Mouse (Mus musculus): ENCODE results near the gene Bahd1. TPM values are rescaled to one million over a fixed set of nuclear protein-coding genes. Genes with fewer than 3 reads are reported as not detected.

Gene Bahd1
- polyA plus RNA-seq, 1 experiment, result 12.8 TPM

DNA sequence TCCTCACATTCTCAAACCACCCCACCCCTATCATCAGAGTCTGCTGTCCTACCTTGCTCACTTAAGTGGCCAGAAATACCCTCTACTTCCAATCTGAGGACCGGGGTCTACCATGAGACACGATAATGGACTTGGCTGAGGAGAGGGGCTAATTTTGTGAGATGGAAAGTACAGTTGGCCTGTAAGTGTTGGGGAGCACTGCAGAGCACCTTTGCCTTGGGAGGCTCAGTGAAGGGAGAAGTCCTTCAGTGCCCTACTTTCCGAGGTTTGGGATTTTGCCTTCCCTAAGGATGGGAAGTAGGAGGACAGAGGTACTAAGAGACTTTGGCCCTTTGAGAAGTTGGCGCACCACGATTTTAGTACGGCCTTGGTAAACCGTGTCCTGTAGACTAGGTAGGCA lies 871 bp upstream of the Bahd1 start:
- H3K4me1 ChIP-seq (ENCODE audit: control insufficient read depth, insufficient read depth, low read length), result peaks cover 44% of the 10 kb centered on the region
- no peaks in the 10 kb centered on the region for H3K36me3 ChIP-seq (ENCODE audit: control insufficient read depth, insufficient read depth, low read length)
- H3K4me3 ChIP-seq (ENCODE audit: control insufficient read depth, low read depth, low read length), result no peak overlapping the region
- H3K27me3 ChIP-seq (ENCODE audit: control insufficient read depth, insufficient read depth, low read length), result no peaks in the 10 kb centered on the region
- no peak overlapping the region; the same call in 1 of the 2 replicates for H3K27ac ChIP-seq (ENCODE audit: control insufficient read depth, insufficient read depth, low read depth, low read length)
- TF ChIP-seq POLR2A (IDR thresholded peaks at IDR 0.05; ENCODE audit: control insufficient read depth, low read depth, low read length) (no peak), CTCF (IDR thresholded peaks at IDR 0.05; ENCODE audit: control insufficient read depth, insufficient read depth, insufficient replicate concordance, low read depth, low read length) (no peak)

DNA sequence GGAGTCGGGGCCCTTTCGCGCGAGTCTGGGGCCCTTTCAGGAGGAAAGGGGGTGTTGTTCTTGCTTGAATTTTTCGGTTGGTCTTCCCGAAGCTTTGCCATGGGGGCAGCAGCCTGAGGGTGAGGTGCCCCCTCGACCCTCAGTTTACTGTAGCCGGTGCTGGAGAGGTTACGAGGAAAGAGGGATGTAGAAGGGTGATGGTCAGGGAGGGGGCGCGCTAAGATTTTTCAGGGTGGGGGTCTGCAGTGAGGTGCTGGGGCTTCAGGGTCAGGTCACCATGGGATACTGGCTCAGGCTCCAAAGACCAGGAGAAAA lies 606 bp downstream of the Bahd1 start:
- H3K27me3 ChIP-seq (ENCODE audit: control insufficient read depth, insufficient read depth, low read length), result no peaks in the 10 kb centered on the region
- H3K4me3 ChIP-seq (ENCODE audit: control insufficient read depth, low read depth, low read length), result peak overlapping the region; percentile 77
- TF ChIP-seq CTCF (IDR thresholded peaks at IDR 0.05; ENCODE audit: control insufficient read depth, insufficient read depth, insufficient replicate concordance, low read depth, low read length), result no peak
- H3K27ac ChIP-seq (ENCODE audit: control insufficient read depth, insufficient read depth, low read depth, low read length), result peak overlapping the region; percentile 73
- no peaks in the 10 kb centered on the region for H3K36me3 ChIP-seq (ENCODE audit: control insufficient read depth, insufficient read depth, low read length)
- H3K4me1 ChIP-seq (ENCODE audit: control insufficient read depth, insufficient read depth, low read length), result peaks cover 41% of the 10 kb centered on the region

DNA sequence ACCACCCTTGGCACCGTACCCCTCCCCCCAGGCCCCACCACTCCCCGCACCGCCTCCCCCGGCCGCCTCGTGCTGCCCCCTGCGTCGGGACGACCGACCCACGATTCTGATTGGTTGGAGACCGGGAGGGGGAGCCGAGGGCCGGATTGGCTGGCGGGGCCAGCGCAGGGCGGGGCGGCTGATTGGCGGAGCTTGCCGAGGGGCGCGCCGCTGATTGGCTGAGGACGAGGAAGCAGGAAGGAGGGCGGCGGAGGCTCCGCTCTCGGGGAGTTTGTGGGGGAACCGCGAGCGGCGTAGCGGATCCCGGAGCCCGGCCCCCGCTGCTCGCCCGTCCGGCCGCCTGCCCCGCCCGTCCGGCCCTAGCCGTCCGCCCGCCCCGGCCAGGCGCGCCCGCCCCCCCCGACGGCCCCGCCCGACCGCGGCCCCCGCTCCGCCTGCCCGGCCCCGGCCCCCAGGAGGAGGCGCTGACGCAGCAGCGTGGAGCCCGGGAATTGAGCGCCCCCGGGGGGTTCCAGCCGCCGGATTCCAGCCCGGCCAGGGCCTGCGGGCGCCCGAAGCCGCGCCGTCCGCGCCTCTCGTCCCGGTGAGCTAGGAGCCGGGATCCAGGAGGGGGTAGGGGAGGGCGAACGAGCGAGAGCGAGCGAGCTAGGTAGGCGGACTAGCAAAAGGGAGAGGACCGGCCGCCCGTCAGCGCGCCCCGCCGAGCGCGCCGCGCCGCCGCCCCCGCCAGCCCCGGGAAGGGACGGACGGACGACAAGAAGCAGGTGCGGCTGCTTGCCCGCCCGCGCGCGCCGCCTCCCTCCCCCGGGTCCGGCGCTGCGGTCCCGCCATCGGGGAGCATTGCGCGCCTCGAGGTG lies 1.2 kb downstream of the Bahd1 start:
- Histone ChIP-seq H3K4me1 (ENCODE audit: control insufficient read depth, insufficient read depth, low read length) (peaks cover 35% of the 10 kb centered on the region), H3K27me3 (ENCODE audit: control insufficient read depth, insufficient read depth, low read length) (no peaks in the 10 kb centered on the region), H3K27ac (ENCODE audit: control insufficient read depth, insufficient read depth, low read depth, low read length) (peak overlapping the region; percentile 88), H3K36me3 (ENCODE audit: control insufficient read depth, insufficient read depth, low read length) (no peaks in the 10 kb centered on the region), H3K4me3 (ENCODE audit: control insufficient read depth, low read depth, low read length) (peak overlapping the region; percentile 93)
- TF ChIP-seq POLR2A (IDR thresholded peaks at IDR 0.05; ENCODE audit: control insufficient read depth, low read depth, low read length) (peak; percentile 50; the same call in 1 of the 2 replicates), CTCF (IDR thresholded peaks at IDR 0.05; ENCODE audit: control insufficient read depth, insufficient read depth, insufficient replicate concordance, low read depth, low read length) (no peak)

DNA sequence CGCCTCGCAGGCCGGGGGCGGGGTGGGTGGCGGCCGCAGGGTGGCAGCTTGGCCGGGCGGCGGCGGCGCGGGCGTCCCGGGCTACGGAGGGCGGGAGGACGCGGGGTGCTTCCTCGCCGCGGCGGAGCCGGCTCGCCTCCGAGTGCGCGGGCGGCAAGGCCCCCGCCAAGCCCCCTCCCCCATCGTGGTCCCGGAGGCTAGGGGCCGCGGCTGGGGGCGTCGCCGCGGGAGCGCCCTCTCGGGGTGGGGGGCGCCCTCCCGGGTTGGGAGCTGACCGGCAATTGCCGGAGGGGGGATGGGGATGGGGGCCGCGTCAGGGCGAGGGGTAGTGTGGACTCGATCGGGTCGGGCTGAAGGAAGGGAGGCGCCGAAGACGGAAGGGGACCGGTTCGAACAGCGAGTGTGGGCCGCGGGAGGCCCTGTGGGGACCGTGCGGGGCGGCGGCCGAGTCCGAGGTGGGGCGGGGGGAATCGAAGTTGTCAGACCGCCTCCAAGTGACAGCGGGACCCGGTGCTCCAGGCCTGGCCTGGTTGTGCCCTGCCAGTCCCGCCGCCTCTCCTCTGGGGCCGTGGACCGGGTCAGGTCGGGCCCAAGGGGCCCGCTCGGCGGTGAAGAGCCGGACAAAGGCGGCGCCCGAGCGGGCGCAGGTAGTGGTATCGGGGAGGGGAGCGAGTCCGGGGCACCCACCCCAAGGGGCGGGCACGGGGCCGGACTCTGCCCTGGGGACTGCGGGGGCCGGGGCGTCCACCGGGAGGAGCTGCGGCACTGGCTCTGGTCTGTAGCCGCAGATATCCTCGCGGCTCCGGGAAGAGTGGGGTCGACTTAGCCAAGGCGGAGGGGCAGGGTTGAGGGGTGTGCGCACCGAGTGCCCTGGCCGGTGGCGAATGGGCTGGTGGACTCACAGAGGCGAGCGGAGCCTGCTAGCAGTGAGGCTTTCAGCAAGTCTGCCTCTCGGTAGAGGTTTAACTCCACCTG lies 2.2 kb downstream of the Bahd1 start:
- peaks cover 26% of the 10 kb centered on the region for H3K4me1 ChIP-seq (ENCODE audit: control insufficient read depth, insufficient read depth, low read length)
- H3K36me3 ChIP-seq (ENCODE audit: control insufficient read depth, insufficient read depth, low read length), result no peaks in the 10 kb centered on the region
- H3K4me3 ChIP-seq (ENCODE audit: control insufficient read depth, low read depth, low read length), result peak overlapping the region; percentile 93
- no peaks in the 10 kb centered on the region for H3K27me3 ChIP-seq (ENCODE audit: control insufficient read depth, insufficient read depth, low read length)
- TF ChIP-seq POLR2A (IDR thresholded peaks at IDR 0.05; ENCODE audit: control insufficient read depth, low read depth, low read length), result 0 out of 2 replicates have a peak, but pooled peaks have one; percentile 6
- no peak for TF ChIP-seq CTCF (IDR thresholded peaks at IDR 0.05; ENCODE audit: control insufficient read depth, insufficient read depth, insufficient replicate concordance, low read depth, low read length)
- H3K27ac ChIP-seq (ENCODE audit: control insufficient read depth, insufficient read depth, low read depth, low read length), result no peak overlapping the region

DNA sequence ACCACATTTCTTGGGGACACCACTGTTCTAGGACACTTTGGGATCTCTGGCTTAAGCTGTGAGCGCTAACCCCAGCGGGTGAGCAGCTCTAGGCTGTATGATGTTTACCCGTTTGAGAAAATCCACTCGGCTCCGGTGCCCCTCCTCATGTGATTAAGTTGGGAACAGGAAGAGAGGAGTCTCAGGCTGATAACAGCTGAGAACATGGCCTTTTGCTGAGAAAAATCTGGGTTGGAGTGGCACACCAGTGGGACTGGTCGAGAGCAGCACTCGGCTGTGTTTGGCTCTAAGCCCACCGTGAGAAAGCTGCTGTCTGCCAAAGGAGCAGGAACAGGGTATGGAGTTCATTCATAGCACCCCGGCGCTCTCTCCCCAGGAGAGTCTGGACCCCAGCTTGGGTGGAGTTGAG lies 3.2 kb downstream of the Bahd1 start:
- Histone ChIP-seq H3K27me3 (ENCODE audit: control insufficient read depth, insufficient read depth, low read length) (no peaks in the 10 kb centered on the region), H3K4me3 (ENCODE audit: control insufficient read depth, low read depth, low read length) (no peak overlapping the region), H3K4me1 (ENCODE audit: control insufficient read depth, insufficient read depth, low read length) (peaks cover 18% of the 10 kb centered on the region), H3K36me3 (ENCODE audit: control insufficient read depth, insufficient read depth, low read length) (no peaks in the 10 kb centered on the region), H3K27ac (ENCODE audit: control insufficient read depth, insufficient read depth, low read depth, low read length) (no peak overlapping the region)
- TF ChIP-seq POLR2A (IDR thresholded peaks at IDR 0.05; ENCODE audit: control insufficient read depth, low read depth, low read length) (no peak), CTCF (IDR thresholded peaks at IDR 0.05; ENCODE audit: control insufficient read depth, insufficient read depth, insufficient replicate concordance, low read depth, low read length) (no peak)

DNA sequence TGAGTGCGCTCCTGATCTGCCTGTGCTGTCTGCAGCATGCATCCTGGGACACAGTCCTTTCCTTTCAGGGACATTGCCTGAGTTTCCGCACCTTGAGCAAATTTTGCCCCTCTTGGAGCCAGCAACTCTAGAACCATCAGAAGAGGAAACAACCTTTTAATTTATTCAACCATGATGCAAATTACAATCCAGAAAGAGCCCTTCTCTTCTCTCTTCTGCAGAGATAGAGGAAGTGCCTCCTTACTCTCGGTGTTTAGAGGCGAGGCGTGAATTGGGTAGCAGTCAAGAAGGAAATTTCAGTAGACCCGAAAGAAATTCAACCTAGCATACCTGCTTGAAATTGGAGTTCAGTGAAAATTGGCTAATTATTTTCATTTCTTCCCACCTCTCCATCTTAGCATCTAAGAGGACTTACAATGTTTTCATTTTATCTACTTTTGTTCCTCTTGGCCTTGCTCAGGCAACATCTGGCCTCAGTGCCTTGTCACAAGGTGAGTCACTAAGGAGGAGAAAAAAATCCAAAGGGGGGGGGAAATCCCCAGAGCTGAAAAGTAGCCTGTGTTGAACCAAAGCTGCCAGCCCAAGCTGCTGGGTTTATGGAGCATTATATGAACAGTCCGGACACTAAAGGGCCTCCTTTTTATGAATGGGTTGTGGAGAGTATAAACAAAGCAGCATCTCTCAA lies 5.4 kb downstream of the Bahd1 start:
- peaks cover 11% of the 10 kb centered on the region; the same call in 1 of the 2 replicates for H3K4me1 ChIP-seq (ENCODE audit: control insufficient read depth, insufficient read depth, low read length)
- no peaks in the 10 kb centered on the region for H3K36me3 ChIP-seq (ENCODE audit: control insufficient read depth, insufficient read depth, low read length)
- no peak overlapping the region for H3K27ac ChIP-seq (ENCODE audit: control insufficient read depth, insufficient read depth, low read depth, low read length)
- no peaks in the 10 kb centered on the region for H3K27me3 ChIP-seq (ENCODE audit: control insufficient read depth, insufficient read depth, low read length)
- H3K4me3 ChIP-seq (ENCODE audit: control insufficient read depth, low read depth, low read length), result no peak overlapping the region
- TF ChIP-seq POLR2A (IDR thresholded peaks at IDR 0.05; ENCODE audit: control insufficient read depth, low read depth, low read length) (no peak), CTCF (IDR thresholded peaks at IDR 0.05; ENCODE audit: control insufficient read depth, insufficient read depth, insufficient replicate concordance, low read depth, low read length) (no peak)
